Mouse (Mus musculus): ENCODE measurements around the gene Inpp5a. TPM values are rescaled to one million over a fixed set of nuclear protein-coding genes. Genes with fewer than 3 reads are reported as not detected.

Gene Inpp5a
- total RNA-seq, 1 experiment, result 11.5 TPM

- H3K9me3 ChIP-seq (ENCODE audit: control insufficient read depth, insufficient read depth, low read depth, low read length), result no peaks in the 10 kb centered on the region
- no peaks in the 10 kb centered on the region for H3K36me3 ChIP-seq (ENCODE audit: control insufficient read depth, insufficient read depth, low read length, poor library complexity, severe bottlenecking)
- no peak for TF ChIP-seq ZC3H11A (IDR thresholded peaks at IDR 0.05; ENCODE audit: borderline replicate concordance, low read depth, low read length)
- TF ChIP-seq CHD2 (IDR thresholded peaks at IDR 0.05; ENCODE audit: low read depth, low read length), result no peak
- TF ChIP-seq ZNF384 (IDR thresholded peaks at IDR 0.05; ENCODE audit: low read depth, low read length), result no peak
- H3K27ac ChIP-seq (ENCODE audit: insufficient read depth, low read depth, low read length, poor library complexity, severe bottlenecking), result no peak overlapping the region
- in situ Hi-C loops (cut with MboI; ENCODE audit: low sequenced_read_pairs in 2 of 2, unreplicated experiment in 2 of 2), result no loop called here
- no peak for DNase-seq (ENCODE audit: low read depth, low spot score)
- no peak overlapping the region for H3K4me3 ChIP-seq (ENCODE audit: insufficient read depth in 1 of 2, low read depth in 1 of 2, low read length in 2 of 2, poor library complexity in 1 of 2, severe bottlenecking in 1 of 2)
- peaks cover 0 to 7% of the 10 kb centered on the region in 2 experiments; a peak in 1 of 4 replicates for H3K4me1 ChIP-seq (ENCODE audit: control insufficient read depth in 2 of 2, insufficient read depth in 2 of 2, low read length in 2 of 2, poor library complexity in 1 of 2)
- H3K9ac ChIP-seq (ENCODE audit: insufficient read depth, low read depth, low read length, poor library complexity, severe bottlenecking), result 0 out of 2 replicates have a peak overlapping the region, but pooled peaks have one; percentile 1
Observed at GRCm38 (mm10) chr7:139397521-139397920, 8.6 kb downstream of the Inpp5a start.

DNA sequence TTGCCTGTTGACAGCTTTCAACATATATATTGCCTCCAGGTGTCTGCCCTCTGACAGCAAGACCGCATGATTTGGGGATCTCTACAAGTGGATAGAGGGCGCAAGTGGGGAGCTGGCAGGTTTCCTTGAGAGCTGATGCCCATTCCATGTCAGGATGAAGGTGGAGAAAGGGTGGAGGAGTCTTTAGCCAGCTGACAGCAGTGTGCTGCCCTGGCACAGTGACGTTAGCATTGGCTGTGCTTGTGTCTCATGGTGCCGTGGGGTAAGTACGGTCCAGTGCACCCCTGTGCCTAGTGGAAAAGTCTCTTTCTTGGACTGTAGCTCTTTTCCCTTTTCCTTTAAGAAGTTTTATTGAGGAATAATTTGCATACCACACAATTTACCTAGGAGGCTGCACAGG lies 9.2 kb downstream of the Inpp5a start:
- Histone ChIP-seq H3K4me3 (ENCODE audit: insufficient read depth in 1 of 2, low read depth in 1 of 2, low read length in 2 of 2, poor library complexity in 1 of 2, severe bottlenecking in 1 of 2) (no peak overlapping the region), H3K9me3 (ENCODE audit: control insufficient read depth, insufficient read depth, low read depth, low read length) (no peaks in the 10 kb centered on the region), H3K9ac (ENCODE audit: insufficient read depth, low read depth, low read length, poor library complexity, severe bottlenecking) (no peak overlapping the region), H3K4me1 (ENCODE audit: control insufficient read depth in 2 of 2, insufficient read depth in 2 of 2, low read length in 2 of 2, poor library complexity in 1 of 2) (peaks cover 0 to 7% of the 10 kb centered on the region in 2 experiments; a peak in 1 of 4 replicates), H3K27ac (ENCODE audit: insufficient read depth, low read depth, low read length, poor library complexity, severe bottlenecking) (no peak overlapping the region), H3K36me3 (ENCODE audit: control insufficient read depth, insufficient read depth, low read length, poor library complexity, severe bottlenecking) (no peaks in the 10 kb centered on the region)
- TF ChIP-seq CHD2 (IDR thresholded peaks at IDR 0.05; ENCODE audit: low read depth, low read length) (no peak), HCFC1 (IDR thresholded peaks at IDR 0.05; ENCODE audit: borderline replicate concordance, insufficient read depth, low read length) (no peak), MAFK (IDR thresholded peaks at IDR 0.05; ENCODE audit: insufficient read depth, low read depth, low read length) (no peak), ZNF384 (IDR thresholded peaks at IDR 0.05; ENCODE audit: low read depth, low read length) (no peak), ZC3H11A (IDR thresholded peaks at IDR 0.05; ENCODE audit: borderline replicate concordance, low read depth, low read length) (no peak)
- no peak for DNase-seq (ENCODE audit: low read depth, low spot score)
- in situ Hi-C loops (cut with MboI; ENCODE audit: low sequenced_read_pairs in 2 of 2, unreplicated experiment in 2 of 2), result no loop called here

GRCm38 (mm10) chr7:139398530-139399021 lies 9.7 kb downstream of the Inpp5a start:
- Histone ChIP-seq H3K4me3 (ENCODE audit: insufficient read depth in 1 of 2, low read depth in 1 of 2, low read length in 2 of 2, poor library complexity in 1 of 2, severe bottlenecking in 1 of 2) (no peak overlapping the region), H3K4me1 (ENCODE audit: control insufficient read depth in 2 of 2, insufficient read depth in 2 of 2, low read length in 2 of 2, poor library complexity in 1 of 2) (peaks cover 0 to 7% of the 10 kb centered on the region in 2 experiments; a peak in 1 of 4 replicates), H3K36me3 (ENCODE audit: control insufficient read depth, insufficient read depth, low read length, poor library complexity, severe bottlenecking) (no peaks in the 10 kb centered on the region), H3K27ac (ENCODE audit: insufficient read depth, low read depth, low read length, poor library complexity, severe bottlenecking) (no peak overlapping the region), H3K9ac (ENCODE audit: insufficient read depth, low read depth, low read length, poor library complexity, severe bottlenecking) (no peak overlapping the region), H3K9me3 (ENCODE audit: control insufficient read depth, insufficient read depth, low read depth, low read length) (no peaks in the 10 kb centered on the region)
- in situ Hi-C loops (cut with MboI; ENCODE audit: low sequenced_read_pairs in 2 of 2, unreplicated experiment in 2 of 2), result no loop called here
- TF ChIP-seq ZNF384 (IDR thresholded peaks at IDR 0.05; ENCODE audit: low read depth, low read length) (no peak), CHD2 (IDR thresholded peaks at IDR 0.05; ENCODE audit: low read depth, low read length) (no peak), ZC3H11A (IDR thresholded peaks at IDR 0.05; ENCODE audit: borderline replicate concordance, low read depth, low read length) (no peak), MAFK (IDR thresholded peaks at IDR 0.05; ENCODE audit: insufficient read depth, low read depth, low read length) (no peak), HCFC1 (IDR thresholded peaks at IDR 0.05; ENCODE audit: borderline replicate concordance, insufficient read depth, low read length) (no peak)
- no peak for DNase-seq (ENCODE audit: low read depth, low spot score)

DNA sequence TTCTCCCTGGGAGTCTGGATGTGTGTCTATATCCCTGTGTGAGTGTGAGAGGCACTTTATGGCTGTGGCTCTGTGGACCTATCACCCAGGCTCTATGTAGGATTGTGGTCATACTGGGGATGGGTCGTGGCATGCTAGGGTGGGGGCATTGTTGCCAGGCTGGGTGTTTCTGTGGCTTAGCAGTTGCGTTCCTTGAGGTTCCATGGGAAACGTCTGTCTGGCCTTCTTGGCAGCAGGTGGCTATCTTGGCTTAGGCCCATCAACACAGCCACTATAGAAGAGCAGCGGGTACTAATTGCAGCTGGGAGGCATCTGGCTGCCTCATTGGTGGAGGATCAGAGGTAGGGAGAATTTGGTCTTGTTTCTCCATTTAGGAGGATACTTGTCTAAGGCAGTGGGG lies 10.7 kb downstream of the Inpp5a start:
- TF ChIP-seq HCFC1 (IDR thresholded peaks at IDR 0.05; ENCODE audit: borderline replicate concordance, insufficient read depth, low read length) (no peak), ZNF384 (IDR thresholded peaks at IDR 0.05; ENCODE audit: low read depth, low read length) (no peak)
- peaks cover 0 to 7% of the 10 kb centered on the region in 2 experiments; a peak in 1 of 4 replicates for H3K4me1 ChIP-seq (ENCODE audit: control insufficient read depth in 2 of 2, insufficient read depth in 2 of 2, low read length in 2 of 2, poor library complexity in 1 of 2)

More for the DNA sequence above, 10.7 kb downstream of the Inpp5a start:
- Histone ChIP-seq H3K36me3 (ENCODE audit: control insufficient read depth, insufficient read depth, low read length, poor library complexity, severe bottlenecking) (no peaks in the 10 kb centered on the region), H3K9ac (ENCODE audit: insufficient read depth, low read depth, low read length, poor library complexity, severe bottlenecking) (no peak overlapping the region), H3K9me3 (ENCODE audit: control insufficient read depth, insufficient read depth, low read depth, low read length) (no peaks in the 10 kb centered on the region), H3K4me3 (ENCODE audit: insufficient read depth in 1 of 2, low read depth in 1 of 2, low read length in 2 of 2, poor library complexity in 1 of 2, severe bottlenecking in 1 of 2) (no peak overlapping the region), H3K27ac (ENCODE audit: insufficient read depth, low read depth, low read length, poor library complexity, severe bottlenecking) (no peak overlapping the region)
- DNase-seq (ENCODE audit: low read depth, low spot score), result no peak
- in situ Hi-C loops (cut with MboI; ENCODE audit: low sequenced_read_pairs in 2 of 2, unreplicated experiment in 2 of 2), result no loop called here

Data from ES-E14 (cell line).